Mouse (Mus musculus): ENCODE measurements at regions not wholly inside any gene's neighbourhood (a gene's known extent, or its start where the extent isn't known, plus 50 kb on each side); places are given as distances from the start of the nearest gene placed in this dataset.

DNA sequence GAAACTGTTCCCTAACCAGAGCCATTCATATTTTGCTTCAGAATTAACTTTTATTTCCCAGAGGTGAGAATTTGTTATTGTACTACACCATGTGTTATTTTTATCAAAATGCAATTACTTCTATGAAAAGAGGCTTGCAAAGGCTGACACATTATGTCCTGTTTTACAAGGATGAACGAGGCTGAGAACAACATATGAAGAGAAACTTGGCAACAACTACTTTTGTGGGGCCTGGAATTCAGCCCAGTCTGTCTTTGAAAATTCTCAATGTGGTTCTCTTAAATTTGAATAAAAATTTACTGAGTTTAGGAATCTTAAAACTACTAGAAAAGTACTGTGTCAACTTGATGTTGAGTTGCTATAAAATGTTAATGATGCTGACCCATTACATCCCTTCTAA lies 85.6 kb upstream of the Galntl6 start:
- DNase-seq (ENCODE audit: low spot score in 2 of 2) = peak; percentile 7 to 20

Data from layer of hippocampus, adult 8-10 months (tissue).